Mouse (Mus musculus) MEL (cell line): ENCODE measurements around the gene Olfr381.
"Not testable (repeated sequence)": the region's sequence is repeated elsewhere in the genome, so short reads cannot be mapped to it uniquely, and the experiment has no call there.

Experiments
- CHD2 ChIP-seq: IDR thresholded peaks from 2 replicates; pipeline ENCODE4 v1.6.1; 2011; ENCODE audit warnings: low read length, improper control_type of control experiment
- CTCF ChIP-seq, 3 experiments: IDR thresholded peaks in 2 of 3; conservative IDR thresholded peaks in 1 of 3; 2 replicates each; pipeline ENCODE4 v1.5.1; 2011 to 2012; ENCODE audit warnings: low read length in 3 of 3, low read depth in 2 of 3, mild to moderate bottlenecking in 2 of 3, improper control_type of control experiment in 1 of 3, inconsistent platforms in 1 of 3, mixed read lengths in 1 of 3, moderate library complexity in 1 of 3; ENCODE audit not compliant: control insufficient read depth in 1 of 3, insufficient read depth in 1 of 3, poor library complexity in 1 of 3, severe bottlenecking in 1 of 3
- JUND ChIP-seq: IDR thresholded peaks from 2 replicates; pipeline ENCODE4 v1.6.1; 2011; ENCODE audit warnings: low read depth, mild to moderate bottlenecking, improper control_type of control experiment, low read length
- POLR2A ChIP-seq, 2 experiments: IDR thresholded peaks; 2 replicates each; pipeline ENCODE4 v1.6.1; 2011 to 2012; ENCODE audit warnings: low read length in 2 of 2, mild to moderate bottlenecking in 2 of 2, control low read depth in 1 of 2, improper control_type of control experiment in 1 of 2, low read depth in 1 of 2, moderate library complexity in 1 of 2; ENCODE audit not compliant: control insufficient read depth in 1 of 2, insufficient read depth in 1 of 2, poor library complexity in 1 of 2
- ZMIZ1 ChIP-seq: IDR thresholded peaks from 2 replicates; pipeline ENCODE4 v1.6.1; 2012; ENCODE audit warnings: low read depth, mild to moderate bottlenecking, inconsistent platforms, low read length, improper control_type of control experiment, moderate library complexity

GRCm38 (mm10) chr11:73528971-73529370 lies 37.6 kb upstream of the Olfr381 start:
- not testable (repeated sequence) for TF ChIP-seq POLR2A (IDR thresholded peaks at IDR 0.05; ENCODE audit: control insufficient read depth in 1 of 2, insufficient read depth in 1 of 2, low read depth in 1 of 2, low read length in 2 of 2, poor library complexity in 1 of 2); CHD2; ZMIZ1; JUND
- TF ChIP-seq CTCF (IDR thresholded peaks at IDR 0.05 in 2 of 3, conservative IDR thresholded peaks at IDR 0.05 in 1 of 3; ENCODE audit: control insufficient read depth in 1 of 3, insufficient read depth in 1 of 3, low read depth in 2 of 3, low read length in 3 of 3, poor library complexity in 1 of 3, severe bottlenecking in 1 of 3): 0 out of 6 replicates have a peak, but pooled peaks of 1 of the 3 experiments have one; percentile 0
